Mouse (Mus musculus): ENCODE measurements at regions not wholly inside any gene's neighbourhood (a gene's known extent, or its start where the extent isn't known, plus 50 kb on each side); places are given as distances from the start of the nearest gene placed in this dataset.

DNA sequence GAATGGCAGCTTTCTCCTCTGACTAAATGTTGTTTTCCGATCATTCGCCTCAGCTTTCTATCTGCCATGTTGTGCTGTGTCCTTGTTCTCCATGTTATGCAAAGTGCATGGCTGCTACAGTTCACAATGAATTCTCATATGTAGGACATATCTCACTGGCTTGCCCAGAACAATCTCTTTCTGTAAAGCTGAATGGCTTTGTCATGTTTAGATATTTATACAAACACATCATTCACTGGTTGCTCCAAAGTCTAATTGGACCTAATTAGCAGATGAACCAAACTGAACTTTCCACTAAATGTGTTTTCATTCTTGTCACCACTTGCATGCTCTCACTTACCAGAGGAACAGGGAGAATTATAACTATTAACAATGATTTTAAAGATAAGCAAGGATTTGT lies 301.2 kb upstream of the 4933412E24Rik start:
- no peak for TF ChIP-seq CTCF (IDR thresholded peaks at IDR 0.05; ENCODE audit: low read depth)
- no peak for TF ChIP-seq EP300 (optimal IDR thresholded peaks at IDR 0.05)
